ENCODE assay signal across 8 mouse cellular contexts in the genomic region with DNA sequence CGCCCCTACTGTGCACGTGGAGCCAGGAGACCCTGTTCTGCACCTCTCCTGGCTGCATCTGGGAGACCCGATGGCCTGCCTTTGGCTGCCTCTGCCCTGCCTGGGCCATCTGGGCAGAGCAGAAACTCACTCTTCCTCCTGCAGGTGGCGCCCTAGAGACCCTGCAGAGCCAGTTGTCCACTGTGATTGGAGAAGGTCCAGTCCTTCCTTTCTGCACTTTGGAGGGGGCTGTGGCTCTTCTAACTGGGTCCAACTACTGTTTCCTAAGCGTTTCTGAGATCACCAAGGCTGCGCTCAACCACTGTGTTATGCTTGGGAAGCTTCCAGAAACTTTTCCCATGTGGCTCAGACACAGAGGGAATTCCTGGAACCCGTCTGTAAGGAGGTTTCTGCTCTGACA.
A peak's percentile ranks its signal among the peaks of the same experiment; 100 is the strongest.
DNase-seq lines count a peak whose midpoint lies in the region; ATAC-seq and TF ChIP-seq lines count a peak whose summit lies in the region.

No protein-coding gene starts in this region.

- H3K9me3 ChIP-seq in intestine, postnatal 0 days (ENCODE audit: control insufficient read depth), result no peaks in the 10 kb centered on the region
- no peaks in the 10 kb centered on the region for H3K9me3 ChIP-seq in limb, embryonic 11.5 days (ENCODE audit: control insufficient read depth, low read length)
- no peaks in the 10 kb centered on the region for H3K9me3 ChIP-seq in stomach, embryonic 16.5 days (replicated peaks; ENCODE audit: control insufficient read depth, low read length)

- 0 out of 2 replicates have a peak overlapping the region, but pooled peaks have one; percentile 7 for H3K27ac ChIP-seq in intestine, postnatal 0 days (ENCODE audit: low read depth, low read length)
- H3K27ac ChIP-seq in limb, embryonic 11.5 days (replicated peaks; ENCODE audit: low read depth, low read length), result no peak overlapping the region
- H3K27ac ChIP-seq in stomach, embryonic 16.5 days (ENCODE audit: low read length), result peak overlapping the region; percentile 71

- H3K27me3 ChIP-seq in intestine, postnatal 0 days (replicated peaks; ENCODE audit: control insufficient read depth, insufficient read depth, low read length), result no peaks in the 10 kb centered on the region
- no peaks in the 10 kb centered on the region for H3K27me3 ChIP-seq in limb, embryonic 11.5 days (ENCODE audit: control insufficient read depth, insufficient read depth, low read length)
- no peaks in the 10 kb centered on the region for H3K27me3 ChIP-seq in stomach, embryonic 16.5 days (ENCODE audit: control insufficient read depth, insufficient read depth, low read length)

- no peak overlapping the region for H3K4me3 ChIP-seq in intestine, postnatal 0 days (ENCODE audit: low read depth, low read length)
- H3K4me3 ChIP-seq in limb, embryonic 11.5 days (ENCODE audit: low read depth, low read length), result no peak overlapping the region
- no peak overlapping the region for H3K4me3 ChIP-seq in stomach, embryonic 16.5 days (replicated peaks; ENCODE audit: low read length)

- no peak overlapping the region for H3K9ac ChIP-seq in intestine, postnatal 0 days (ENCODE audit: low read depth, low read length)
- H3K9ac ChIP-seq in limb, embryonic 11.5 days (ENCODE audit: low read length), result no peak overlapping the region
- peak overlapping the region; percentile 32; the same call in 1 of the 2 replicates for H3K9ac ChIP-seq in stomach, embryonic 16.5 days (ENCODE audit: low read length)

- H3K36me3 ChIP-seq in intestine, postnatal 0 days (ENCODE audit: control insufficient read depth, insufficient read depth), result no peaks in the 10 kb centered on the region
- H3K36me3 ChIP-seq in limb, embryonic 11.5 days (ENCODE audit: control insufficient read depth, insufficient read depth, low read length), result no peaks in the 10 kb centered on the region
- no peaks in the 10 kb centered on the region for H3K36me3 ChIP-seq in stomach, embryonic 16.5 days (ENCODE audit: control insufficient read depth, insufficient read depth, low read length)

- TF ChIP-seq CTCF in intestine, postnatal 0 days (IDR thresholded peaks at IDR 0.05; ENCODE audit: low read depth), result peak; percentile 99

- 22% methylated on average over 7 of the region's 7 CpGs for WGBS in intestine, postnatal 0 days
- WGBS in limb, embryonic 11.5 days, result 26% methylated on average over 7 of the region's 7 CpGs
- 14% methylated on average over 7 of the region's 7 CpGs for WGBS in stomach, embryonic 16.5 days

- DNase-seq in left cerebral cortex, adult 18-20 months (ENCODE audit: low spot score in 2 of 2), result peak; percentile 82 to 86
- no peak for DNase-seq in left cerebral cortex, adult 11 months (ENCODE audit: low spot score)
- DNase-seq in cerebellum, adult 8-10 months, result peak; percentile 70
- DNase-seq in gastrocnemius, postnatal 10 days, result peak; percentile 92
- peak; percentile 95 for DNase-seq in limb, embryonic 11.5 days (ENCODE audit: low spot score)
- peak; percentile 91 for DNase-seq in neural tube, embryonic 10.5 days (ENCODE audit: extremely low spot score, low spot score)

- ATAC-seq in intestine, postnatal 0 days, result peak; percentile 48
- no peak for ATAC-seq in limb, embryonic 11.5 days (ENCODE audit: insufficient number of reproducible peaks, low FRiP score, low TSS enrichment, low read depth)
- peak; percentile 42 for ATAC-seq in stomach, embryonic 16.5 days (ENCODE audit: insufficient read depth, low FRiP score)

- no peaks in the 10 kb centered on the region; the same call in 1 of the 2 replicates for H3K4me1 ChIP-seq in intestine, postnatal 0 days (replicated peaks; ENCODE audit: control insufficient read depth, insufficient read depth, low read length)
- H3K4me1 ChIP-seq in limb, embryonic 11.5 days (ENCODE audit: control insufficient read depth, insufficient read depth, low read length), result peaks cover 48% of the 10 kb centered on the region
- peaks cover 29% of the 10 kb centered on the region for H3K4me1 ChIP-seq in stomach, embryonic 16.5 days (ENCODE audit: control insufficient read depth, insufficient read depth, low read length)

- no peak overlapping the region for H3K4me2 ChIP-seq in intestine, postnatal 0 days (replicated peaks; ENCODE audit: low read depth)
- H3K4me2 ChIP-seq in limb, embryonic 11.5 days (ENCODE audit: low read depth, severe bottlenecking), result no peak overlapping the region
- no peak overlapping the region for H3K4me2 ChIP-seq in stomach, embryonic 16.5 days (ENCODE audit: low read depth, low read length)
